8 mouse cellular contexts compared by ENCODE assay signal in the genomic region with DNA sequence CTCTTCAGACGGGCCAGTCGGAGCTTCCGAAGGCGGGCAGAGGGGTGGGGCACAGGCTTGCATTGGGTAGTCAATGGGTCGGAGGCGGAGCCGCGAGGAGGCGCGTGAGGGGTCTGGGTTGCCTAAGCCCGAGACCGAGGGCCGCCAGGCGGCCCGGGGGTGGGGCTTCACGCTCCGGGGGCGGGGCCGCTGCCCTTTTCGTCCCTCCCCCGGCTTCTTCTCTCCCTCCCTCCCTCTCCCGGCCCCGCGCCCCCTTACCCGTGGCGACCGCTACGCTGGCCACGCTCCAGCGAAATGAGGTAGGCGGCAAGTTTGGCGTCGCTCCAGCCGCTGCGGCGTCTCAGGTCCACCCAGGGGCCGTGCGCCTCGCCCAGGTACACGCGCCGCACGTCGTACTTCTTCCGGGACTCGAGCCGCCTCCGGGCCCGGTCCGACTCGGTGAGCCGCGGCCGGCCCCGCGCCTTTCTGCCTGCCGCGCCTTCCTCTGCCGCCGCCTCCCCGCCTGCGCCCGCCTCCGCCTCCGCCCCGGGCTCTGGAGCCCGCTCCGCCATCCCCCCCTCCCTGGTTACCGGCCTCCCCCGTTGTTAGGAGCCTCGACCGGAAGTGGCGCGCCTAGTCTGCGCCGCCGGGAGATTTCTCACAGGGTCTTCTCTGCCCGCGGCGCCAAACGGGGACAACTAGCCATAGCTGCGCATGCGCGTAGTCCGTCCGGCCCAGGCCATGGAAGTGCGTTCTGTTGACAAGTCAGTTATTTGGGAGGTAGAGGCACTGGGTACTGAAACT. TPM values are rescaled to one million over a fixed set of nuclear protein-coding genes. Genes with fewer than 3 reads are reported as not detected.
DNase-seq lines count a peak whose midpoint lies in the region; ATAC-seq lines count a peak whose summit lies in the region.

A gene (minus strand): TSS at position 469 of the 783 bp plus-strand sequence.
A gene (minus strand): TSS at position 586 of the 783 bp plus-strand sequence.

- H3K27me3 ChIP-seq in forebrain, embryonic 10.5 days (ENCODE audit: poor library complexity, severe bottlenecking) = no peaks in the 10 kb centered on the region
- no peaks in the 10 kb centered on the region for H3K27me3 ChIP-seq in heart, embryonic 16.5 days (ENCODE audit: control insufficient read depth, insufficient read depth, low read length)
- H3K27me3 ChIP-seq in liver, embryonic 15.5 days = no peaks in the 10 kb centered on the region
- H3K27me3 ChIP-seq in neural tube, embryonic 12.5 days (replicated peaks) = no peaks in the 10 kb centered on the region

- H3K4me1 ChIP-seq in forebrain, embryonic 10.5 days = peaks cover 23% of the 10 kb centered on the region
- peaks cover 8% of the 10 kb centered on the region for H3K4me1 ChIP-seq in heart, embryonic 16.5 days (ENCODE audit: control insufficient read depth, insufficient read depth, low read length)
- H3K4me1 ChIP-seq in liver, embryonic 15.5 days (replicated peaks) = peaks cover 25% of the 10 kb centered on the region
- peaks cover 10% of the 10 kb centered on the region for H3K4me1 ChIP-seq in neural tube, embryonic 12.5 days

- peak within 1 kb of the TSS; percentile 100 for H3K27ac ChIP-seq in forebrain, embryonic 10.5 days
- H3K27ac ChIP-seq in heart, embryonic 16.5 days (ENCODE audit: low read length) = peak within 1 kb of the TSS; percentile 98
- H3K27ac ChIP-seq in liver, embryonic 15.5 days (replicated peaks) = peak within 1 kb of the TSS; percentile 95
- H3K27ac ChIP-seq in neural tube, embryonic 12.5 days = peak within 1 kb of the TSS; percentile 82

- H3K36me3 ChIP-seq in forebrain, embryonic 10.5 days (replicated peaks) = peaks cover 63% of the 10 kb centered on the region
- peaks cover 18% of the 10 kb centered on the region for H3K36me3 ChIP-seq in heart, embryonic 16.5 days (ENCODE audit: control insufficient read depth, insufficient read depth)
- H3K36me3 ChIP-seq in liver, embryonic 15.5 days (replicated peaks) = peaks cover 38% of the 10 kb centered on the region
- H3K36me3 ChIP-seq in neural tube, embryonic 12.5 days = peaks cover 39% of the 10 kb centered on the region

- H3K4me2 ChIP-seq in heart, embryonic 16.5 days (ENCODE audit: low read depth, low read length) = peak within 1 kb of the TSS; percentile 64
- H3K4me2 ChIP-seq in liver, embryonic 15.5 days = peak within 1 kb of the TSS; percentile 76
- peak within 1 kb of the TSS; percentile 63 for H3K4me2 ChIP-seq in neural tube, embryonic 12.5 days (replicated peaks)

- peak; percentile 97 for ATAC-seq in heart, embryonic 16.5 days (replicated peaks; ENCODE audit: extremely low read depth, insufficient read depth, low FRiP score)
- ATAC-seq in liver, embryonic 15.5 days (ENCODE audit: insufficient read depth) = peak; percentile 93
- peak; percentile 99 for ATAC-seq in neural tube, embryonic 12.5 days (ENCODE audit: low FRiP score, low read depth)

- DNase-seq in CD8-positive naive resting alpha-beta T cell, adult 2 months (ENCODE audit: low read depth in 2 of 2, low spot score in 2 of 2) = peak; percentile 90 to 93
- DNase-seq in c-Kit-positive CD71-negative TER-119-negative erythroid progenitor cells, embryonic 14.5 days (ENCODE audit: low read depth) = peak; percentile 93
- peak; percentile 95 for DNase-seq in forebrain, embryonic 10.5 days (ENCODE audit: extremely low spot score, low spot score)
- DNase-seq in kidney, postnatal 36 days = peak; percentile 98 to 99
- DNase-seq in telencephalon, adult 2 months (ENCODE audit: low read depth, low spot score) = peak; percentile 96

- H3K9ac ChIP-seq in heart, embryonic 16.5 days (ENCODE audit: low read length) = peak within 1 kb of the TSS; percentile 91
- H3K9ac ChIP-seq in liver, embryonic 15.5 days = peak within 1 kb of the TSS; percentile 84
- peak within 1 kb of the TSS; percentile 70 for H3K9ac ChIP-seq in neural tube, embryonic 12.5 days

- H3K4me3 ChIP-seq in forebrain, embryonic 10.5 days = peak within 1 kb of the TSS; percentile 92
- peak within 1 kb of the TSS; percentile 80 for H3K4me3 ChIP-seq in heart, embryonic 16.5 days (ENCODE audit: low read length)
- peak within 1 kb of the TSS; percentile 79 for H3K4me3 ChIP-seq in liver, embryonic 15.5 days (replicated peaks)
- H3K4me3 ChIP-seq in neural tube, embryonic 12.5 days = peak within 1 kb of the TSS; percentile 74

- WGBS in forebrain, embryonic 10.5 days = under 1% methylated on average over 87 of the region's 87 CpGs
- under 1% methylated on average over 83 of the region's 87 CpGs for WGBS in heart, embryonic 16.5 days
- WGBS in liver, embryonic 15.5 days (ENCODE audit: insufficient replicate concordance) = under 1% methylated on average over 86 of the region's 87 CpGs
- under 1% methylated on average over 86 of the region's 87 CpGs for WGBS in neural tube, embryonic 12.5 days

- H3K9me3 ChIP-seq in forebrain, embryonic 10.5 days = no peaks in the 10 kb centered on the region
- H3K9me3 ChIP-seq in heart, embryonic 16.5 days (replicated peaks; ENCODE audit: control insufficient read depth, low read length) = no peaks in the 10 kb centered on the region
- H3K9me3 ChIP-seq in liver, embryonic 15.5 days (replicated peaks) = no peaks in the 10 kb centered on the region
- H3K9me3 ChIP-seq in neural tube, embryonic 12.5 days = no peaks in the 10 kb centered on the region

RNA-seq across cellular contexts. Expression of the first gene that starts in this region (rescaled TPM):
- polyA plus RNA-seq in forebrain, embryonic 10.5 days (2016; fragmentation: Nextera tagmentation; extraction: Ambion mirVana) = not detected in 2 replicates
- not detected in 2 replicates for polyA plus RNA-seq in heart, embryonic 16.5 days (2015; fragmentation: Nextera tagmentation; extraction: Ambion mirVana)
- polyA plus RNA-seq in liver, embryonic 15.5 days (2015; fragmentation: Nextera tagmentation; extraction: Ambion mirVana) = not detected in 2 replicates
- polyA plus RNA-seq in neural tube, embryonic 12.5 days (2016; fragmentation: Nextera tagmentation; extraction: Ambion mirVana) = not detected in 2 replicates

RNA-seq across cellular contexts. Expression of the second gene that starts in this region (rescaled TPM):
- 10.0 and 11.3 TPM in 2 replicates for polyA plus RNA-seq in forebrain, embryonic 10.5 days (2016; fragmentation: Nextera tagmentation; extraction: Ambion mirVana)
- 10.4 and 10.7 TPM in 2 replicates for polyA plus RNA-seq in heart, embryonic 16.5 days (2015; fragmentation: Nextera tagmentation; extraction: Ambion mirVana)
- polyA plus RNA-seq in liver, embryonic 15.5 days (2015; fragmentation: Nextera tagmentation; extraction: Ambion mirVana) = 4.9 and 6.6 TPM in 2 replicates
- polyA plus RNA-seq in neural tube, embryonic 12.5 days (2016; fragmentation: Nextera tagmentation; extraction: Ambion mirVana) = 19.6 and 20.7 TPM in 2 replicates

Comparison
In these comparisons a context has a peak if more than half of its experiments do, and no peak if none do; other contexts are left out.
1. Peak in every context shown above with its lines: DNase-seq, ATAC-seq, H3K4me3 ChIP-seq and H3K27ac ChIP-seq.